Mouse (Mus musculus) cortical plate, adult 2 months (tissue): ENCODE measurements at regions not wholly inside any gene's neighbourhood (a gene's known extent, or its start where the extent isn't known, plus 50 kb on each side); places are given as distances from the start of the nearest gene placed in this dataset.

Source experiments
- H3K27ac ChIP-seq: fragments of 200-500 bp; 2 replicates; pipeline ENCODE4 v1.5.1; 2012; ENCODE audit warnings: low read length, control low read depth, inconsistent platforms; ENCODE audit not compliant: insufficient read depth
- H3K4me1 ChIP-seq: fragments of 200-500 bp; 2 replicates; pipeline ENCODE4 v1.6.1; 2011; ENCODE audit warnings: low read length; ENCODE audit not compliant: control insufficient read depth, insufficient read depth
- H3K4me3 ChIP-seq: fragments of 200-500 bp; 2 replicates; pipeline ENCODE4 v1.5.1; 2011; ENCODE audit warnings: mild to moderate bottlenecking, low read length, control low read depth; ENCODE audit not compliant: insufficient read depth
- CTCF ChIP-seq: fragments of 200-500 bp; IDR thresholded peaks from 2 replicates; pipeline ENCODE4 v1.5.1; 2011; ENCODE audit warnings: mild to moderate bottlenecking, control low read depth, low read length; ENCODE audit not compliant: insufficient read depth; ENCODE audit errors: extremely low read depth
- POLR2A ChIP-seq: fragments of 200-500 bp; IDR thresholded peaks from 2 replicates; pipeline ENCODE4 v1.6.1; 2011; ENCODE audit warnings: mild to moderate bottlenecking, low read length, control low read depth; ENCODE audit not compliant: insufficient read depth; ENCODE audit errors: extremely low read depth

DNA sequence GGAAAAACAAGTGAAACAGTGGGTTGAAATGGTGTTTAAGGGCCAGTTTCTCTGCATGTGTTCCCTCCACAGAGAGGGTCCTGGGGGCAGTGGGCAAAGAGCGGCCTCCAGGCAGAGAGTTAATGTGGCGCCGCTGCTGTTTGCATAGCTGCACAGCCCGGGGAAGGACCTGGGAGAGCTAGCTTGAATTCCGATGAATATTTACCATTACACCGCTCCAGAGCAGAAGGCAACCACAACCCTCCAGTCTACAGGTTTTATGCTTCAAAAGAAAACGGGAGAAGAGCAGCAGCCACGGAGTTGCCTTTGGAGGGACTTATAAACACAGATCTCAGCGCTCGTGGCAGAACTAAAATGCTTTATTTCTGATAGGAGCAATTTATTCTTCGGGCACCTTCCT lies 94.2 kb upstream of the Pmfbp1 start:
- Histone ChIP-seq H3K4me3 (no peak overlapping the region), H3K4me1 (no peaks in the 10 kb centered on the region), H3K27ac (no peak overlapping the region)
- TF ChIP-seq CTCF (no peak), POLR2A (no peak)

DNA sequence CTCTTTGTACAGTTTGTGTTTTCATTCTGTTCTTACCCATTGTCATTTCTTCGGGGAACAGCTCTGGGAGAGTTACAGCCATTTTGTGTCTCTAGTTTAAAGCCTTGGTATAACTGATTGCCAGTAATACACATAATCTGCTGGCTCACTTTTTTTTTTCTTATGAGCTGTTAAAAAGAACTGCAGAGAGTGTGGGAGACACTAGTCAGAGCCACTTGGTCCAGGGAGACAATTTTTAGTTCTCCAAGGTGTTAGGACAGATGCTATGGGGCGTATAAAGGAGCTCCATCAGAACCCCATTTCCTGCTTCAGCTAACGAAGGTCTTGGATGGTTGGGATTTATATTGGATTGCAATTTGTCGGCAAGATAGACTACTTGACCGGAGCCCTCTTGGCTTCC lies 93.6 kb upstream of the Pmfbp1 start:
- no peak overlapping the region for H3K27ac ChIP-seq
- H3K4me3 ChIP-seq: no peak overlapping the region
- no peaks in the 10 kb centered on the region for H3K4me1 ChIP-seq
- TF ChIP-seq CTCF: no peak
- TF ChIP-seq POLR2A: no peak

DNA sequence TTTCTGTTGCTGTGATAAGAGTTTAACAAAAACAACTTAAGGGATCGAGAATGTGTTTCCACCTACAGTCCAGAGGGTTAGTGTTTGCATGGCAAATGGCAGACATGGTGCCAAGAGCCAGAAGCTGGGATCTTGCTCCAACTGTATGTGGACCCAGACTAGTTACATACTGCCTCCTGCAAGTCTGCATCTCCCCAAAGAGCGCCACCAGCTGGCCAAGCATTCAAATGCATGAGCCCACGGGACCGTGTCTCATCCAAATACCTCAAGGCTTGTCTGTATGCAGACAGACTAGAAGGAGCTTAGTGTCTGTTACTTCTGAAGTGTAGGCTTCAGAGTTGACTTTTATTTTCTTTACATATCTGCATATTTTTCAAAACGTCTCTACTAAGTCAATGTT lies 85.9 kb upstream of the Pmfbp1 start:
- no peak overlapping the region for H3K27ac ChIP-seq
- TF ChIP-seq CTCF (no peak), POLR2A (no peak)

DNA sequence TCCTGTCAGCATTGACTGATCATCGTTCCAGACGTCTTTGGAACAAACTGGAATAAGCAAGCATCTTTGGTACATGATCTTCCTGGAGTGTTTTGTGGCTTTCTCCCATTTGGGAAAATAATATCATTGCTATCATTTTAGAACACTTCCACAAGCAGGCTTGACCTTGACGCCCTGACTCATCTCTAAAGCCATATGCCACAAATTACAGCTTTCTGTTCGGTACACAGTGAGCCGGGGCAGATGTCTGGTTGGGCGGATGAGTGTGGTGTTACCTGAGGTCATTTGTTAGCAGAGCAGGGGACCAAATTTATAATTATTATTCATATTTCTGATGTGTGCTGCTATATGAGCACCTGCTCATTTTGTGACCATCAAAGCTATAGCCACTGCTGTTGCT lies 83.3 kb upstream of the Pmfbp1 start:
- H3K4me1 ChIP-seq: no peaks in the 10 kb centered on the region
- no peak overlapping the region for H3K4me3 ChIP-seq
- TF ChIP-seq CTCF: no peak
- no peak for TF ChIP-seq POLR2A
- no peak overlapping the region for H3K27ac ChIP-seq

More for the DNA sequence above, 85.9 kb upstream of the Pmfbp1 start:
- Histone ChIP-seq H3K4me1 (no peaks in the 10 kb centered on the region), H3K4me3 (no peak overlapping the region)

DNA sequence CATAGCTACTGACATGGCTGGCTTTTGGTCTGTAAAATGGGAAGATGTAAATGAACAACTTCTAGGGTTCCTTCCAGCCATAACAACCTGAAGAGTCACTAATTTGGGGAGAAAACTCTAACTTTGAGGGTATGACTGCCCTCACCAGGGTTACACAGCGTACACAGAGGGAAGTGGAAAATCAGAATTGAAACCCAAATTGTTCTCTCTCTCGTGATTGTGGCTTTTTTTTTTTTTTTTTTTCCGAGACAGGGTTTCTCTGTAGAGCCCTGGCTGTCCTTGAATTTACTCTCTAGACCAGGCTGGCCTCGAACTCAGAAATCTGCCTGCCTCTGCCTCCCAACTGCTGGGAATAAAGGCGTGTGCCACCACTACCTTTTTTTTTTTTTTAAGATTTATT lies 80.4 kb upstream of the Pmfbp1 start:
- H3K4me1 ChIP-seq: peaks cover 5% of the 10 kb centered on the region; the same call in 1 of the 2 replicates
- TF ChIP-seq POLR2A (no peak), CTCF (no peak)
- H3K27ac ChIP-seq: no peak overlapping the region

DNA sequence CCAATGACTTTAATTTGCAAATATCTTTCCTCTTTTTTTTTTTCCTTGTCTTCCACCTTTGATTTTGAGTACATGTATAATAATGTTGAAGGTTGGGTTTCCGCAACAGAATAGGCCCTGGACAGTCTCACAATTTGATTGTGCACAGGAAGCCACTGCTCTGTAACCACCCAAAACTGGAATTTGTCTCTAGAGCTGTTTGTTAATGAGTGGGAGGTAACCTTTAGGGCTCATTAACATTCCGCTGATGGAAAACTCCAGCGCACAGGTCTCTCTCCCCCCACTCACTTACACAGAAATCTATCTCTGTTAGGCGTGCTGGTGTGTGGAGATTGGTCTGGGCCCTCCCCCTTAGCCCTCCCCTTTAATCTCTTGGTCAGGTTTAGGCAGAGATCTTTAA lies 78.5 kb upstream of the Pmfbp1 start:
- Histone ChIP-seq H3K27ac (no peak overlapping the region), H3K4me1 (peaks cover 5% of the 10 kb centered on the region; the same call in 1 of the 2 replicates), H3K4me3 (no peak overlapping the region)
- no peak for TF ChIP-seq POLR2A
- TF ChIP-seq CTCF: no peak

More for the DNA sequence above, 80.4 kb upstream of the Pmfbp1 start:
- H3K4me3 ChIP-seq: no peak overlapping the region

DNA sequence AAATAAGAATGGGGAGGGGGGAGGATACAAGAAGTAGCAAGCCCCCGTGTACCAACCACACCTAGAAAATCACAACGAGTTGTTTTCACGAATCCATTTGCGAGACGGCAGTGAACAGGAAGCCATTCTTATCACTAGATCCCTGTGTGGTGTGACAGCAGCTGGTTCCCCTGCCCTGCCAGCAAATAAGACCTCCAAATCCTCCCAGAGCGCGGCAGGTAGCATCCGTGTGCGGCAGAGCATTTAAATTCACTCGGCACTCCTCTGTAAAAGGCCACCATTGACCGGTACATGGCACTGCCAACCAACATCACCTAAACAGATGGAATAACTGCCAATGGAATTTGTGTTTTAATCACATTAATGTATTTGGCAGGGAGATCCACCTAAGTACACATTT lies 77.9 kb upstream of the Pmfbp1 start:
- peaks cover 5% of the 10 kb centered on the region; the same call in 1 of the 2 replicates for H3K4me1 ChIP-seq
- no peak for TF ChIP-seq CTCF
- no peak for TF ChIP-seq POLR2A
- H3K27ac ChIP-seq: 0 out of 2 replicates have a peak overlapping the region, but pooled peaks have one; percentile 23
- H3K4me3 ChIP-seq: no peak overlapping the region

DNA sequence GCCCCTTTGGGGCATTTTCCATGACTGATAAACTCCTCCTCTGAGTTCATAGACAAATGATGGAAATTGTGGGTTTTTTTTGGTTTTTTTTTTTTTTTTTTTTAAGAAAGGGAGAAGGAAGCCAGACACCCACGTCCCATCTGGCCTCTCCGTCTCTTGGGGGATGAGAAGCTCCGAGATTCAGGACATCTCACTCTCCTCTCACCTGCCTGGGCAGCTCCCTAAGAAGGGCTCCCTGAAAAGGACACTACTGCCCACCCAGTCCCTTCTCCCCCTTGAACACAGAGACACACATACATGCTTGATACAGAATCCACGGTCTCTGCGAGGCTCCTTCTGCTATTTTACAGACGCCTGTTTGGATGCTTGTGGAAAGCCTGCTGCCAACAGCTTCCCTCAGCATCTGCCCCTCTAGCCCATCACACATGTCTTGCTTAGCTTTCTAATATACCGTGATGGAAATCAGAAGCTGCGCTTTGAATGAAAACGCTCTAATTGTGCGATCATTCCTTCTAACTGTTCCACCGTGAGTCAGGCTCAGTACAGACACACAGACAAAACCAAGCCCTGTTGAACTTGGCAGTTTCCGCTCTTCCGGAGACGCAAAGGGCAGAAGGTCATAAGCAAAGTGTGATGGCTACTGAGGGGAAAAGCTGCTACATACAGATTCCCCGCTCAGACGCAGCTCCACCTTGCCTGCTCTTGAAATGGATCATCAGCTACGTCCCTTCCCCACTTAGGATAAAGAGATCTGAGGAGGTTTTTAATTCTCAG lies 77.3 kb upstream of the Pmfbp1 start:
- Histone ChIP-seq H3K4me3 (no peak overlapping the region), H3K4me1 (peaks cover 5% of the 10 kb centered on the region; the same call in 1 of the 2 replicates)

DNA sequence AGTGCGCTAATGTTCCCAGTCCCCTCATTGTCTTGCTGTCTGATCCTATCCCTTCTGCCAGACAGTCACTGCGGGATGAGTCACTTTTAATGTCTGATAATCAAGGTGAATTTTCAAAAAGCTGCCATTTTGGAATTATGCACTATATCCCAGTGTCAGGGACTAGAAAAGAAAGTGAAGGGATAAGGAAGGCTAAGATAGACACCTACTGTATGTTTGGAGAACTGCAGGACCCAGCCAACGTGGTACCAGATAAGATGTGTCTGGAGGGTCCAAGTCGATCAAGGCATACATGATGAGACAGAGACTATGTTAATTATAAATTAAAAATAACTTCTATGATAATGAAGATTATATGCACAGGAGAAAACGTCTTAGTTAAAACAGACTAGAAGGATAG lies 76.6 kb upstream of the Pmfbp1 start:
- no peak overlapping the region for H3K27ac ChIP-seq
- H3K4me1 ChIP-seq: peaks cover 5% of the 10 kb centered on the region; the same call in 1 of the 2 replicates
- TF ChIP-seq CTCF: peak; percentile 69
- TF ChIP-seq POLR2A: no peak
- H3K4me3 ChIP-seq: no peak overlapping the region

More for the DNA sequence above, 77.3 kb upstream of the Pmfbp1 start:
- TF ChIP-seq CTCF: no peak
- TF ChIP-seq POLR2A: no peak
- peak overlapping the region; percentile 26; the same call in 1 of the 2 replicates for H3K27ac ChIP-seq

DNA sequence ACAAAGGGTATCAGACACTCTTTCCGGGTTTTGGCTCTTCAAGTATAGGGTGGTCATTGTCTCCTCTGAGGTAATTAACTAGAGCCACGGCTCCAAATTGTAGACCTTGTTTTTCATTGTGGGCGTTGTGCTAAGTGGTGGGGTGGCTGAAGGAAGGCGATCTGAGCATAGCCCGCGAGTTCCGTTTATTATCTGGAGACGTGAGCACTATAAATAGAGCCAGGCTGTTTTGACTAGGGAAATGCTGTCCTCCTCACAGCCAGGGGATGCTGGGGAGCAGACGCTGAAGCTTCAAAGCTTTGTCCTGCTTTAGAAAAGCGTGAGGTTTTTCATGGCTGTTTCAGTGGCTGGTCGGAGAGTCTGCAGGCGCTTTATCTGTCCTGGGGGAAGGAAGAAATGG lies 75.9 kb upstream of the Pmfbp1 start:
- Histone ChIP-seq H3K4me1 (peaks cover 5% of the 10 kb centered on the region; the same call in 1 of the 2 replicates), H3K4me3 (no peak overlapping the region), H3K27ac (peak overlapping the region; percentile 78; the same call in 1 of the 2 replicates)
- TF ChIP-seq POLR2A (no peak), CTCF (peak; percentile 30; the same call in 1 of the 2 replicates)
